Mouse (Mus musculus): ENCODE results near the gene Tas2r118. TPM values are rescaled to one million over a fixed set of nuclear protein-coding genes. Genes with fewer than 3 reads are reported as not detected.

Gene Tas2r118
- not detected in 3 replicates for total RNA-seq (2017)

GRCm38 (mm10) chr6:23969960-23970359 is at the start of gene Tas2r118:
Gene Tas2r118, minus strand, starts transcription at chr6:23970060.
- no peak for ATAC-seq (replicated peaks; ENCODE audit: insufficient number of reproducible peaks, low FRiP score, low TSS enrichment, poor library complexity, severe bottlenecking)

- no peak for ATAC-seq (replicated peaks; ENCODE audit: insufficient number of reproducible peaks, low FRiP score, low TSS enrichment, poor library complexity, severe bottlenecking)
These were observed 48.5 kb upstream of the Tas2r118 start for GRCm38 (mm10) chr6:24018320-24018719.

GRCm38 (mm10) chr6:23993276-23993675 is 23.4 kb upstream of the Tas2r118 start:
- ATAC-seq (replicated peaks; ENCODE audit: insufficient number of reproducible peaks, low FRiP score, low TSS enrichment, poor library complexity, severe bottlenecking): no peak

GRCm38 (mm10) chr6:23990687-23991387 is 21.0 kb upstream of the Tas2r118 start:
- ATAC-seq (replicated peaks; ENCODE audit: insufficient number of reproducible peaks, low FRiP score, low TSS enrichment, poor library complexity, severe bottlenecking): no peak

- no peak for ATAC-seq (replicated peaks; ENCODE audit: insufficient number of reproducible peaks, low FRiP score, low TSS enrichment, poor library complexity, severe bottlenecking)
These were observed 16.4 kb upstream of the Tas2r118 start for GRCm38 (mm10) chr6:23986293-23986692.

GRCm38 (mm10) chr6:23966980-23967379 is 2.9 kb downstream of the Tas2r118 start:
- ATAC-seq (replicated peaks; ENCODE audit: insufficient number of reproducible peaks, low FRiP score, low TSS enrichment, poor library complexity, severe bottlenecking): no peak

- no peak for ATAC-seq (replicated peaks; ENCODE audit: insufficient number of reproducible peaks, low FRiP score, low TSS enrichment, poor library complexity, severe bottlenecking)
These were observed 3.9 kb downstream of the Tas2r118 start for GRCm38 (mm10) chr6:23965925-23966324.

GRCm38 (mm10) chr6:23963741-23964140 is 6.1 kb downstream of the Tas2r118 start:
- ATAC-seq (replicated peaks; ENCODE audit: insufficient number of reproducible peaks, low FRiP score, low TSS enrichment, poor library complexity, severe bottlenecking): no peak

GRCm38 (mm10) chr6:23940776-23941175 is 29.1 kb downstream of the Tas2r118 start:
- ATAC-seq (replicated peaks; ENCODE audit: insufficient number of reproducible peaks, low FRiP score, low TSS enrichment, poor library complexity, severe bottlenecking): no peak

GRCm38 (mm10) chr6:23938575-23939488 is 31.0 kb downstream of the Tas2r118 start:
- no peak for ATAC-seq (replicated peaks; ENCODE audit: insufficient number of reproducible peaks, low FRiP score, low TSS enrichment, poor library complexity, severe bottlenecking)

- ATAC-seq (replicated peaks; ENCODE audit: insufficient number of reproducible peaks, low FRiP score, low TSS enrichment, poor library complexity, severe bottlenecking): no peak
These were observed 33.4 kb downstream of the Tas2r118 start for GRCm38 (mm10) chr6:23936414-23936813.

- no peak for ATAC-seq (replicated peaks; ENCODE audit: insufficient number of reproducible peaks, low FRiP score, low TSS enrichment, poor library complexity, severe bottlenecking)
These were observed 46.1 kb downstream of the Tas2r118 start for GRCm38 (mm10) chr6:23923806-23924205.

Other genes starting within 250 kb of the Tas2r118 start
- gene Cadps2, start 130.6 kb downstream of the Tas2r118 start, total RNA-seq (2017): 0.53 TPM in 1 of 3 replicates, not detected in the others
- gene Slc13a1, start 198.0 kb upstream of the Tas2r118 start, total RNA-seq (2017): not detected in 3 replicates